Mouse (Mus musculus) liver, embryonic 14.5 days (tissue): ENCODE data around the gene Hk1. TPM values are rescaled to one million over a fixed set of nuclear protein-coding genes. Genes with fewer than 3 reads are reported as not detected.

ENCODE experiments used
- ATAC-seq: fragments of 200-750 bp; cut with Nextera tagmentation; 2 replicates; pipeline ENCODE4 v1.8.0; 2017; ENCODE audit warnings: moderate number of reproducible peaks, mild to moderate bottlenecking, moderate library complexity; ENCODE audit not compliant: insufficient read depth
- DNase-seq, 3 experiments: peaks; one replicate each; pipeline ENCODE4 v3.0.0-alpha.2; 2012 to 2013; ENCODE audit warnings: low read depth in 3 of 3, low spot score in 3 of 3
- H3K27ac ChIP-seq: fragments of 300-500 bp; sonication (generic); 2 replicates; pipeline ENCODE4 v1.5.1; 2014; ENCODE audit warnings: moderate library complexity, mild to moderate bottlenecking, control low read depth, inconsistent platforms
- H3K27me3 ChIP-seq: fragments of 300-500 bp; sonication (generic); 2 replicates; pipeline ENCODE4 v1.6.1; 2014; ENCODE audit warnings: mild to moderate bottlenecking, low read length, moderate library complexity; ENCODE audit not compliant: control insufficient read depth, insufficient read depth
- H3K36me3 ChIP-seq: fragments of 300-500 bp; sonication (generic); replicated peaks from 2 replicates; pipeline ENCODE4 v1.6.1; 2014; ENCODE audit warnings: low read depth; ENCODE audit not compliant: control insufficient read depth, insufficient read depth
- H3K4me1 ChIP-seq, 2 experiments: fragments of 200-500 bp in 1 of 2; fragments of 300-500 bp in 1 of 2; sonication (generic) in 1 of 2; replicated peaks; 2 replicates each; pipeline ENCODE4 v1.6.1; 2012 to 2014; ENCODE audit warnings: antibody characterized with exemption in 1 of 2, inconsistent platforms in 1 of 2, low read length in 1 of 2; ENCODE audit not compliant: control insufficient read depth in 2 of 2, insufficient read depth in 2 of 2
- H3K4me2 ChIP-seq: fragments of 300-500 bp; sonication (generic); 2 replicates; pipeline ENCODE4 v1.6.1; 2014; ENCODE audit warnings: low read depth, mild to moderate bottlenecking, control low read depth, moderate library complexity
- H3K4me3 ChIP-seq, 2 experiments: fragments of 200-500 bp in 1 of 2; fragments of 300-500 bp in 1 of 2; sonication (generic) in 1 of 2; 2 replicates each; pipeline ENCODE4 v1.5.1; 2012 to 2014; ENCODE audit warnings: low read depth in 2 of 2, low read length in 2 of 2, mild to moderate bottlenecking in 2 of 2, control low read depth in 1 of 2, inconsistent platforms in 1 of 2, moderate library complexity in 1 of 2; ENCODE audit not compliant: insufficient read depth in 1 of 2
- H3K9ac ChIP-seq: fragments of 300-500 bp; sonication (generic); replicated peaks from 2 replicates; pipeline ENCODE4 v1.6.1; 2014; ENCODE audit warnings: mild to moderate bottlenecking, control low read depth, moderate library complexity
- H3K9me3 ChIP-seq: fragments of 300-500 bp; sonication (generic); 2 replicates; pipeline ENCODE4 v1.6.1; 2016; ENCODE audit warnings: low read length, mixed read lengths; ENCODE audit not compliant: control insufficient read depth
- CTCF ChIP-seq: IDR thresholded peaks from 2 replicates; pipeline ENCODE4 v1.5.1; 2016; ENCODE audit warnings: antibody characterized with exemption, low read depth, control low read depth
- WGBS: fragments of 180-500 bp; shearing (Covaris S2); extraction: QIAGEN DNeasy Blood & Tissue Kit; methylation state at CpG from one replicate; pipeline ENCODE4 v1.1.7; 2014; ENCODE audit not compliant: insufficient replicate concordance; 5-methylcytosine and 5-hydroxymethylcytosine counted together
- polyA plus RNA-seq, 2 experiments: library from polyadenylated mRNA; depleted of rRNA in 1 of 2; stranded (reverse) in 1 of 2; unstranded in 1 of 2; fragments of >200 nt; fragmentation: Nextera tagmentation in 1 of 2; extraction: Ambion mirVana in 1 of 2; gene quantifications; 2 replicates each; pipeline versions ENCODE4 v1.2.1 to v1.2.3; 2012 to 2014

Hk1 gene
- polyA plus RNA-seq, 2 experiments, result 54.2 to 56.1 TPM

- TF ChIP-seq CTCF, result no peak
- DNase-seq (no peak), ATAC-seq (no peak)
- Histone ChIP-seq H3K27me3 (no peaks in the 10 kb centered on the region), H3K9me3 (no peaks in the 10 kb centered on the region), H3K36me3 (no peaks in the 10 kb centered on the region), H3K9ac (no peak overlapping the region), H3K4me1 (peaks cover 33 to 46% of the 10 kb centered on the region in 2 experiments), H3K27ac (no peak overlapping the region), H3K4me3 (no peak overlapping the region), H3K4me2 (no peak overlapping the region)
- WGBS, result 55% methylated on average over 8 of the region's 8 CpGs
These were observed 158.8 kb downstream of the Hk1 start for GRCm38 (mm10) chr10:62220732-62221514.

Other genes starting within 250 kb of the Hk1 start
- 0.06 and 0.16 TPM in 2 replicates for gene Neurog3, start 246.8 kb downstream of the Hk1 start, polyA plus RNA-seq (2012; rRNA removed)
- gene Neurog3, start 246.8 kb downstream of the Hk1 start, polyA plus RNA-seq (2014; fragmentation: Nextera tagmentation; extraction: Ambion mirVana), result not detected in 2 replicates
- 0.24 and 0.27 TPM in 2 replicates for gene Fam241b, start 236.0 kb downstream of the Hk1 start, polyA plus RNA-seq (2012; rRNA removed)
- 0.20 and 0.51 TPM in 2 replicates for gene Fam241b, start 236.0 kb downstream of the Hk1 start, polyA plus RNA-seq (2014; fragmentation: Nextera tagmentation; extraction: Ambion mirVana)
- 7.3 and 11.0 TPM in 2 replicates for gene Tspan15, start 148.7 kb downstream of the Hk1 start, polyA plus RNA-seq (2012; rRNA removed)
- gene Tspan15, start 148.7 kb downstream of the Hk1 start, polyA plus RNA-seq (2014; fragmentation: Nextera tagmentation; extraction: Ambion mirVana), result 7.3 and 9.8 TPM in 2 replicates
- gene Tacr2, start 127.5 kb downstream of the Hk1 start, polyA plus RNA-seq (2012; rRNA removed), result not detected in 2 replicates
- gene Tacr2, start 127.5 kb downstream of the Hk1 start, polyA plus RNA-seq (2014; fragmentation: Nextera tagmentation; extraction: Ambion mirVana), result not detected in 2 replicates
- gene Hkdc1, start 42.6 kb upstream of the Hk1 start, polyA plus RNA-seq (2012; rRNA removed), result 3.4 and 4.1 TPM in 2 replicates
- gene Hkdc1, start 42.6 kb upstream of the Hk1 start, polyA plus RNA-seq (2014; fragmentation: Nextera tagmentation; extraction: Ambion mirVana), result 2.4 and 2.8 TPM in 2 replicates
- 0.11 TPM in 2 replicates for gene 4930507D05Rik, start 69.6 kb upstream of the Hk1 start, polyA plus RNA-seq (2012; rRNA removed)
- 0.25 TPM in 1 of 2 replicates, not detected in the other for gene 4930507D05Rik, start 69.6 kb upstream of the Hk1 start, polyA plus RNA-seq (2014; fragmentation: Nextera tagmentation; extraction: Ambion mirVana)
- 12.6 and 16.4 TPM in 2 replicates for gene Supv3l1, start 69.8 kb upstream of the Hk1 start, polyA plus RNA-seq (2012; rRNA removed)
- gene Supv3l1, start 69.8 kb upstream of the Hk1 start, polyA plus RNA-seq (2014; fragmentation: Nextera tagmentation; extraction: Ambion mirVana), result 13.5 and 14.4 TPM in 2 replicates
- gene Vps26a, start 106.9 kb upstream of the Hk1 start, polyA plus RNA-seq (2012; rRNA removed), result 9.1 and 14.7 TPM in 2 replicates
- 40.6 and 42.8 TPM in 2 replicates for gene Vps26a, start 106.9 kb upstream of the Hk1 start, polyA plus RNA-seq (2014; fragmentation: Nextera tagmentation; extraction: Ambion mirVana)
- 23.3 and 23.7 TPM in 2 replicates for gene Srgn, start 147.5 kb upstream of the Hk1 start, polyA plus RNA-seq (2012; rRNA removed)
- 73.2 and 82.6 TPM in 2 replicates for gene Srgn, start 147.5 kb upstream of the Hk1 start, polyA plus RNA-seq (2014; fragmentation: Nextera tagmentation; extraction: Ambion mirVana)
- 6.0 and 9.2 TPM in 2 replicates for gene Kif1bp, start 198.5 kb upstream of the Hk1 start, polyA plus RNA-seq (2012; rRNA removed)
- 11.5 and 13.5 TPM in 2 replicates for gene Kif1bp, start 198.5 kb upstream of the Hk1 start, polyA plus RNA-seq (2014; fragmentation: Nextera tagmentation; extraction: Ambion mirVana)
- 17.7 and 31.5 TPM in 2 replicates for gene Ddx21, start 222.4 kb upstream of the Hk1 start, polyA plus RNA-seq (2012; rRNA removed)
- 19.2 and 20.3 TPM in 2 replicates for gene Ddx21, start 222.4 kb upstream of the Hk1 start, polyA plus RNA-seq (2014; fragmentation: Nextera tagmentation; extraction: Ambion mirVana)